Mouse (Mus musculus) naive thymus-derived CD4-positive, alpha-beta T cell, adult 2 months (primary cell): Measurements from ENCODE around the gene Msx2.

Experiments
- DNase-seq: peaks from one replicate; pipeline ENCODE4 v3.0.0-alpha.2; 2011; ENCODE audit warnings: low read depth

Msx2 gene

DNA sequence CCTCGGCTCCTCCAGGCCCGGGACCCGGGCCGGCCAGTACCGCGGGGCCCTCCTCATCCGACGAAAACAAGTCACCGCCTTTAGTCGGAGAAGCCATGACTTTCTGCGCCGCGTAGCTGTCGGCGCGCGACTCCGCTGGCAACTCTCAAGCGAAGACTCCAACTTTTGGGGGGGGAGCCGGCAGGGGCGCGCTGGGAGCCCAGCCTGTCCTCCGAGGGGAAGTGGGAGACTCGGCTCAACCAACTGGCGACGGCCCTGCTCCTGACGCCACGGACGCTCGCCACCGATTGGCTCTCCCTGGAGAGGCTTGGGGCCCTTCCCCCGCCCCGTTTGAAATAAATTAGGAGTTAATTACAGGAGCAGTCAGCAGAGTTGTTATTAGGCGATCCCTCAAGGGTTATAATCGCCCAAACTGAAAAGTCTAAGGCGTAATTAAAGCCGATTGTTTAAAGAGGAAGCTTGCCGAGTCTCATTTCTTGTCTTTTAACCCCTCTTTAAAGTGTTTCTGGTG is at the start of gene Msx2:
Msx2 (minus strand) TSS at position 461 of the 511 bp plus-strand sequence.
- no peak for DNase-seq

DNA sequence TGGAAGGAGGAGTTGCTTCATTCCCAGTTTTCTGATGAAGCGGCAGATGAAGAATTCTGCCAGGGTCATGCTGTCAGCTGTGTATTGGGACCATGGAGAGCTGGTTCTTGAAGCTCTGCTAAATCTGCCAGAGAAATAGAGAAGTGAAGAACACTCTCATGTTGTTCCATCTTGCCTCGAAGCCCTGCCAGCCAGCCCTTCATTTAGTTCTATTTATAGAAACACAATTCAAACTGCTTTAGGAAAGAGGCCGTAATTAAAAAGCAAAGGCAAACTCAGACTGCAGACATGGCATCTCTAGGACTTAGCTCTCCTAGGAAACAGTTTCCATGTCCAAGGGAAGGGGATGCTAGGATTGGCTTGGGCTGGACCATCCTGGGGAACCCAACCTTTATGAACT is 48.6 kb upstream of the Msx2 start:
- no peak for DNase-seq

DNA sequence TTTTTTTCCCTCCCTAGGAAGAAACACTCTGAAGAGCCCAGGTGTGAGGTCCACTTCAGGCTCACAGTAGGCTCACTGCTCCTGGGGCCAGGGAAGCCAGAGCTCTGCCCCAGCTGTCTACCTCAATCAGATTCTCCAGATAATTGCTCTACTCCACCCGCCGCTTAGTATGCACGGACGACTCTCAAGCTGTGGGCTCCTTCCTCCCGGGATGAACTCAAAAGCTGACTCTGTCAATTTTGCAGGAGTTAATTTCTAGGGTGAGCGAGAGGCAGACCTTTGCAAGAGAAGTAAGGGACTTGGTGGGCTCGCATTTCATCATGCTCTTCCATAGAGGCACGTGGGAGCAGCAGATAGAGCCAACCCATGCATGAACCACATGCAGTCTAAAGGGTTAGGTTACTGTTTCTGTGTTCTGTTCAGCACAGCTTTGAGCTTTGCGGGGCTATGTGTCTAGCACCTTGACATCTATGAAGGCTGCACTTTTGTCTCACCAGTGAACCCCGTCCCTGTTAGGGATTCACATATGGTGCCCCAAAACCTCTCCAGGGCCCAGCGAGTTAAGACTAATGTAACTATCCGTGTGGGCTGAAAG is 47.6 kb upstream of the Msx2 start:
- no peak for DNase-seq

DNA sequence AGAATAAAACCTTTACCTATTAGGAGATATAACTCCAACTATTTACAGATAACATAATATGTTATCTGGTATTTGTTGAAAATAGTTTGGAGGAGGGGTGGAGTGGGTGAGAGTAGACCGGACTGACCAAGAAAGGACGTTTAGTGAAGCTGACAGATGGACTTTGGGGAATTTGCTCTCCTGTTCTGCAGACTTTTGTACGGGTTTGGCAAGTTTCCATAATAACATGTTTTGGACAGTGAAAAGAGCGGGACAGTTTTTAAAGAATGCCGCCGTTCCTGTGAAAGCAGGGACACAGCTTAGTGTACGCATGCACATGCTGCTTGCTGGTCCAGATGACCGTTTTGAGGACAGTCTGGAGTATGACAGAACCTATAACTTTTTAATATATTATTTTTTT is 46.9 kb upstream of the Msx2 start:
- no peak for DNase-seq

DNA sequence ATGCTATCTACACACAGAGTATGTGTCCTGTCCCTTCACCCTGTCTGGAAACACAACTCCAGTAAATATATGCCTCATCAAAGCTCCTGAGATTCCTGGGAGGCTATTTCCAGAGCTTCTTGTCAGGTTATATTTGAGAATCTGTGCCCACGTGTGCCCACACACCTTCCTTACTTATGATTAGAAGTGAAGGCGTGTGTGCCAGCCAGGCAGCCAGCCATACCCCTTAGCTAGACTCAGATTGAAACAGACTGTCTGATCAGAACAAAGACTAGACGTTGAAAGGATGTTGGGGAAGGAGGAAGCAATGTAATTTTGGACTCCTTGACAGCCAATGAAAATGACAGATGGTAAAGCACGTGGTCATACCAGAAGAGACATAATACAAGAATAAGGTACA is 45.4 kb upstream of the Msx2 start:
- no peak for DNase-seq

DNA sequence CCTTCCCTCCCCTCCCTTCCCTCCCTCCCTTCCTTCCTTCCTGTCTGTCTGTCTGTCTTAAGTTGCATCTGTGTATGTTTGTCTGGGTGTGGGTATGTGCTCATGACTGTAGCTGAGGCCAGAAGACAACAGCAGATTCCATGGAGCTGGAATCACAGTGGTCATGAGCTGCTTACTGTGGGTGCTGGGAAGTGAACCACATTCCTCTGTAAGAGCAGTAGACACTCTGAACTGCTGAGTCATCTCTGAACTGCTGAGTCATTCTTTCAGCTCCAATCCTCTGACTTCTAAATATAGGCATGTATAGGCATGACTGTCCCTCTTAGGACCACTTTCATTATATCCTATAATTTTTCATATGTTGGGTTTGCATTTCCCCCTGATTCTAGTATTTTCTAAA is 41.7 kb upstream of the Msx2 start:
- no peak for DNase-seq

DNA sequence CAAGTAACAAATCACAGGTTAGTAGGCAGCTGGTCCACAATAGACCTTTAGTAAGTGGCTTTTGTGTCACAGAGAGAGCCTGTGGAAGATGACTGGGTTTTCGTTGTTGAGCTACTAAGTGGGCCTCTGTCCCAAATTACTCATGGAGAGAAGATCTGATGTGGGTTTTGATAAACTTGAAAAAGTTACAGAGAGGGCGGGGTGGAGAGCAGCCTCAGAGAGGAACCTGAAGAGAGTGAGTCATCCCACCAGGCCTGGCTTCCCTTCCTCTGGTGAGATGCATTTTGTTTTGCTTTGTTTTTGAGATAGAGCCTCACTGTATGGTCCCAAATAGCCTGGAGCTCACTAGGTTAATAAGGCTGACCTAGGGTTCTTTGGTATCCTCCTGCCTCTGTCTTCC is 38.5 kb upstream of the Msx2 start:
- DNase-seq = no peak

DNA sequence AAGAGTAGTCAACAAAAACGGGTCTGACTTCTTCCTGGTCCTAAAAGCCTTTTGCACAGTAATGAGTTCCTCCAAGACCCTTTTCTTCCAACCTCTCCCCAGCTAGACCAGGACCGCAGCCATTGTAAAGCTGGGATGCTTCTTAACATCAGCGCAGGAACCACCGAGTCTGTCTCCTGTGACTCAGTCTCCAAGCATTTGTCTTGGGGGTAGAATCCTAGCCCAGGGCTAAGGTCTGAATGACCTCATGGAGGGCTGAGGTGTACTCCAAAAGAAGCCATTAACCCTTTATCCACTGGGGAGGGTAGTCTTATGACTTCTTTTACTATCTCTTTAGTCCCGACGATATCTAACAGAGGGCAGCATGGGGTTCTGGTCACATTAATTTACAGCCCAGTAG is 29.5 kb upstream of the Msx2 start:
- no peak for DNase-seq

DNA sequence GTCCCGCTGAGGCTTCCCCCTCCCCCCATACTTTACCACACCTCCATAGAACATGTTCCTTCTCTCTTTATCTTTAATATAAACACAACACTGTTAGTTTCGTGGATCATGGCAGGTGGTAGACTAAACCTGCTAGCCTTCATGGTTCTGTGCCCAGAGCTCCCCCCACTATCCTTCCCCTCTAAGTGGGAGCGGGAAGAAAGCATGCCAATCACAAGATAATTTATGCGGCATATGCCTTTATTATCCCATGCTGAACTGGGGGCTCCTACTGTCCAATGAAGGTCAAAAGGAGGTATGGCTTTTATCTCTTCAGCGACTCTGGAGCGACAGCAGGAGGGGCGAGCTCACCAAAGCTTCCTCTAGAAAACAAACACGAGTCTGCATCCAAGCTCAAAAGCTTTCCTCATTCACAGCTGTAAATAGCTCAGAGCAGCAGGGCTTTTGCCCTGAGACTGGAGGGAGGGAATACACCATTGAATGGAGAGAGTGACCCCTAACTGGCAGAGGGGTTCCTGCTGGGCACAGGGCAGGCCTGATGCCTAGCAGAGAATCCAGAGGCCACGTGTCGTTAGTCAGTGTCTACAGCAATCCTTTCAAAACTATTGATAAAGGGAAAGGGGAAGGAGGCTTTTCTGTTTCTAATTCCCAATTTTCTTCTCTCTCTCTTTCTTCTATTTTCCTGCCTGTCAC is 28.8 kb upstream of the Msx2 start:
- DNase-seq = no peak

DNA sequence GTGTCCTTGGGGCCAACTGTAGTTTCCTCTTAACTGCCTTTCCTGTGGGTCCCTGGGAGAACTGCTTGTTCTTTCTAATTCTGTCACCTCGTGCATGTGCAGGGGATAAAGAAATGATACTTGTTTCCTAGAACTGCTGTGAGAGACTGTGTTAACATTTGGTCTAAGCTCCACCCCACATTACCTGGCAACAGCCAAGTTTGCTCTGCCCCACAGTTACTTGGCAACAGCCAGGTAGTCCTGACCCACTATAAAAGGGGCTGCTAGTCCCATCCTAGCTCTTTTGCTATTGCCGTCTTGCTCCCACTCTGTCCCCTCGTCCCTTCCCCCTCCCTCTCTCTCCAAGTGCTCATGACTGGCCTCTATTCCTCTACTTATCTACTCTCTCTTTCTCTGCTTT is 28.2 kb upstream of the Msx2 start:
- no peak for DNase-seq

DNA sequence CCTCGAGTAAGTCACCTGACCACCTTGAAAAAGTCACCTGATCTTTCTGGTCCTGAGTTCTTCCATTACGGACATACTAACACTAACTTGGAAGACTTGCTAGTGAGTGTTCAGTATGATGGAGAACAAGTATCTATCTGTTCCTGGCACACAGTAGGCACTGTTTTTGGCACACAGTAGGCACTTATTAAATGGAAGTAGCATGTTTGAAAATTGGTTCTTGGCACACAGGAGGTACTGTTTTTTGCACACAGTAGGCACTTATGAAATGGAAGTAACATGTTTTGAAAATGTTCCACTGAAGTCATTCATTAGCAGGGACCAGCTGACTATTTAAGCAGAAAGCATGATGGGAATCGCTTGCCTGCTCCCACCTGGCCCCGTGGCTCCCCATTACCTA is 13.6 kb upstream of the Msx2 start:
- DNase-seq = no peak

DNA sequence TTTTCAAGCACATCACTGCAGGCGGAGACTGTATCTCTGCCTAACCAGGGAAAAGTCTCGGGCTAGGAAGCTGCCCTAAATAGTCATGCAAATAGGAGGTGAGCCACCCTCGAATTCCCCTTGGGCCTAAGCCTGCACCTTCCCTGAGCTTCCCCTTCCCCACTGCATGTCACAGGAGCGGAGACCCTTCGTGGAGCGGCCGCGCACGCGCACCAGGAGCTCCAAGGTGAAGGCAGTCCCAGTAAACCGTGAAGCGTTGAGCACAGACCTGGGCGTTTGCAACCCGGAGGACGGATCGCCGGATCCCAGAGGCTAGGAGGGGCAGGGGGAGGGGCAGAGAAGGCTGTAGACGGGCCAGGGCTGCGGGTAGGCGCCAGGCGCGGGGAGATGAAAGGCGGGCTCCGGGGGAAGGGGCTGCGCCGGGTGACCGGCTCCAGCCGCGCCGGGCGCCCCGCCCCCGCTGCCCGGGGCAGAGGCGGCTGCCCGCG is 2.9 kb upstream of the Msx2 start:
- no peak for DNase-seq

DNA sequence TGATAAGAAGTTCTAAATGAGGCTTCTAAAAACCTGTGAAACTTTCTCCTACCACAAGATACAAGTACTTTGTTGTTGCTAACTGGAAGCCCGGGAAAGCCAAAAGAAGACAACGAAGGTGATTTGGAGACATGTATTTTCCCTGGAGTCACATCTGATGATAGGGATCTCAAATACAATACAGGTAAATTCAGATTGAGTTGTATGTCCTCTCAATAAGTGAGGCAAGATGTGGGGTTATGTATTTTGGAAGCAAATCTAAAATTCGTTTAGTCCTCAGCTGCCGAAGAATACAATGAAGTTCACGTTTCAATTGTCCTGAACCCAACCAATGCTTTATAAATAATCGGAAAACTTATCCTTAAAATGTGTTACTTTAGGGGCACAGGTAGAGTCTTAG is 1.6 kb upstream of the Msx2 start:
- no peak for DNase-seq

DNA sequence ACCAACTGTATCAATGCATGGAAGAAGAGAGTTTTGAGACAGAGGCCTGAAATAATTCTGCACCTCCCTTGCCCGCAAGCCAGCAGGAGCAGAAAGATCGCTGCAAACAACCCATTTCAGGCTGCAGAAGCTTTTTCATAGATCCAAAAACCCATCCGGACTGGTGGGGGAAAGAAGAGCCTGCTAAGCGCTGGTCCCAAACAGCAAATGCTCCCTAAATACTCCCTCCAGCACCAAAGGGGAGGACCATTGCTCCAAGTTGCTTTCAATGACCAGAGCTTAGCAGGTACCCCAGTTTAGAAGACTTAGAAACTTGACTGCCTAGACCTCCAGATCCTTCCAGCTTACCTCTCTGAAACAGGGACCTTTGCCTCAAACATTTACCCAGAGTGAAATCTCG is 1.1 kb upstream of the Msx2 start:
- DNase-seq = no peak

DNA sequence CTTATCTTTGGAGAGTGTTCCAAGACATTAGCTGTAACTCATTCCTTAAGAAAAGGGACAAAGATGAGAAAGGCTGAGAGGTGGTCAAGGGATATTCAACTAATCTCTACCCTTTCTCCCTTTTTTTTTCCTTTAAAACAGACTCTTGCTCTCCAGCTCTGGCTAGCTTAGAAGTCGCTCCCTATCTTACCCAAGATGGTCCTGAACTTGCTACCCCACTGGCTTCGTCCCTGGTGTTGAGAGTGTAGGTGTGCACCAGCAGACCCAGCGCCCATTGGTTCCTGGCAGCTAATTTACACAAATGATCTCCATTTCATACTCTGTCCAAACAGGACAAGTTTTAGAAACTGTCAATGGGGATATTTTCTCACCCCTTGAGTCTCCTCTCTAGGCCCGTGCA is 417 bp upstream of the Msx2 start:
- no peak for DNase-seq

DNA sequence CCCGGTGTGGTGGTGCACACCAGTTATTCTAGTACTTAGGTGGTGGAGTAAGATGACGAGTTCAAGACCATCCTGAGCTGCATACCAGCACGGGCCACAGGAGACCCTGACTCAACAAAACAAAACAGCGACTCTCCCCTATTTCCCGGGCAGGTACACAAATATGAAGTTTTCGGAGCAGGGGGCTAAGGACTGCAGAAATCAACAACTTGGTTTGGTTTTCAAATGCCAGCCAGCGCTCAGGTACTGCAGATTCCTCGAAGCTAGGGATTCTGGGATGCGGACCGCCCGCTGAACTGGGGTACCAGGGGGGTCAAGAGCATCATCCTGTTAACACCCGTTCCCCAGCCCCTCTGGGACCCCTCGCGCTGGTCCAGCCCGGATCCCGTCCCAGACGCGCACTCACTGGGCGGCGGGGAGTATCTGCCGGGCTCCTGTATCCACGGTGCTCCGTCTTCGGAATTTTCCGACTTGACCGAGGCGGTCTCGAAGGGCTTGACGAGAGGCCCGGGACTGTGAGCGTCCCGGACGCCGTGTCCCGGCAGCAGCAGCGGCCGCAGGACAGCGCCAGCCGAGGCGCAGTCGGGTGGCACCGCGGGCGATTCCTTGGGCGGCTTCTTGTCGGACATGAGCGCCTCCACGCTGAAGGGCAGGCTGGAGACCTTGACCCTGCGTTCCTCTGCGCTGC is 804 bp downstream of the Msx2 start:
- no peak for DNase-seq

DNA sequence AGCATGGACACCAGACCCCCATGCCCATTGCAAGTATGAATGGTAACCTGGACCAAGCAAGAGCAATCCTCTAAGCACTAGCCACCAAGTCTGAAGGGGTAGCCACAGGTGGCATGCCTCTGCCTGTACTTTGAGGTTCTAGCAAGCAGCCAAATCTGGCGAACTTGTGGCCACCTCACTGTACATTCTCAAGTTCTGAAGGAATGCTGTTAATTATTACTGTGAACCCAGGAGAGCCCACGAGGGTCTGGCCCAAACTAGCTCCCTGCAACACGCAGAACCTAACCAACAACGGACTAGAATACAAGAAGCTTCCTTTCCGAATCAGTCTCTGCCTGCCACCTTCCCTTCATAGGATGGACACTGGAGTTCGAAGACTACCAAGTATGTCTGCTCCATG is 1.5 kb downstream of the Msx2 start:
- DNase-seq = no peak

DNA sequence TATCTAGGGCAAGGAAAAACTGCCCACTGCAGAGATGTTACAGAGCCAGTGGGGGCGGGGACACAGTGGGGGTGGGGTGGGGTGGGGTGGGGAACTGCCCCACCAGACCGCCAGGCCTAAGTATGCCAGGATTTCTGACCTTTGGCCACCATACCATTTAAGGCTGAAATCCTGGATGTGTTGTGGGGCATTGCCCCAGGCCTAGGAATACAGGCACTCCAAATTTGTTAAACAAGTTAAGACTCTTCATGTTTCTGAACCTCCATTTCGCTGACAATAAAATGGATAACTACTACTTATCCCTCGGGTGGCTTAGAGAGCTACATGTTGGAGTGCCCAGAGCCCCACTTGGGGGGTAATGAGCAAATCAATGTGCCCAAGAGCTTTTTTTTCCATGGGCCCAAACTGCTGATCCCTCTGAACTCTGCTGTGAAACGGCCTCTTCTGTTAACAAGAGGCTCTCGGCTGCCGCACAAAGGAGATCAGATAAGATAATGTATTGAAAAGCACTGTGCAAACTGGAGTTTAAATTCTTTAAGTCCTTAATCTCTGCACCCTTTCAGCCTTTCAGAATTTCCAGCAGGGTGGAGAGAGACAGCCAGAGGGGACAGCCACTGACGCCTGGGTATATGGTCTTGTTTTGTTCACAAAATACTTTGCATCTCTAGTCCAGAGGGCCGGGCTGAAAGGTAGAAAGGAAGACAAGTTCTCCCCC is 2.3 kb downstream of the Msx2 start:
- no peak for DNase-seq

DNA sequence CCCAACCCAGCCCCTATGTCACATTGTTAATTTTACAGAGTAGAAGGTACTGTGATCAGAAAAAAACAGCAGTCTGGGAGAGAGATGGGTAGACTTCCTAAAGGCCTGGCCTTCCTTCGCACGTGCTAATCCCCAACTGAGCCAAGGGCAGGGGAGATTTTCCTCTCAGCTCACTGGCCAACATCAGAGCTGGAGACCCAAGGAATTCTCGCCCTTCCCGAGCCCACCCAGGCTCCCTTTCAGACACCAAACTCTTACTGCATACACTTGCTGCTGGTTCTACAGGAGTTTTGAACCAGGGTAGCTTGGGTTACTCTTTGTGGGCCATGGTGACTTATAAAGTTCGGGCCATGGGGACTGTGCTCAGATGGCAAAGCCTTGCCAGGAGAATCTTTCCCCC is 3.1 kb downstream of the Msx2 start:
- no peak for DNase-seq

DNA sequence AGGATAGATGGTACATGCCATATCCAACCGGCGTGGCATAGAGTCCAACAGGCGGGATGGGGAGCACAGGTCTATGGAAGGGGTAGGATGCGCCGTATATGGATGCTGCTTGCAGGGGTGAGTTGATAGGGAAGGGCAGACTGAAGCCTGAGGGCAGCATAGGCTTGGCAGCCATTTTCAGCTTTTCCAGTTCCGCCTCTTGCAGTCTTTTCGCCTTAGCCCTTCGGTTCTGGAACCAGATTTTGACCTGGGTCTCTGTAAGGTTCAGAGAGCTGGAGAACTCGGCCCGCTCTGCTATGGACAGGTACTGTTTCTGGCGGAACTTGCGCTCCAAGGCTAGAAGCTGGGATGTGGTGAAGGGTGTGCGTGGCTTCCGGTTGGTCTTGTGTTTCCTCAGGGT is 4.7 kb downstream of the Msx2 start:
- no peak for DNase-seq

DNA sequence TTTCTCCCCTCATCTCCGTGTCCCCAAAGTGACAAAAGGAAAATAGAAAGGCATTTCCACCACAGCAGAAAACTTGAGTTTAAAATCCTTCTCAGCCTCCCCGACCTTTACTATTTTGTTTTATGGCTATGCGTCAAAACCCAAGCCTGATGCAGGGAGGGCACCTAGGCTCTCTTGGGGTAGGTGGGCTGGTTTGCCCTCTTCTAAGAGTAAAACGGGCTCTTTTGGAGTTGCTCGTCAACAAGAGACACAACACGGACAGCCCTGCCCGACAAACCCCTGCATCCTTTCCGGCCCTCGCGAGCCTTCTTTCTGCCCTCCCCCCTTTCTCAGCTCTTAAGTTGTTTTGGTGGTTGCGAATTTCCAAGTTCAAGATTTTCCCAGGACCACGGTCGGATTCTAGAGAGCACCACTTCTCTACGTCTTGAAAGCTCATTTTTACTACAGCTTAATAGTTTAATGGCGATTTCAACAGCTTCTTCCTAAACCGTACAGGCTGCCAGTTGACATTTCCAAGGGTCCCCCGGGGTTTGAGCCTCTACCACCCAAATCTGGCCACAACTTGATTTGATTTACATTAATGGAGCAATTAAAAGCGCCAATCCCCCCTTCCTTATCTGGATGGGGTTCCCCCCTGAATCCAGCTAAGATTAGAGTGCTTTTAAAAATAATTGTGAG is 6.5 kb downstream of the Msx2 start:
- no peak for DNase-seq

DNA sequence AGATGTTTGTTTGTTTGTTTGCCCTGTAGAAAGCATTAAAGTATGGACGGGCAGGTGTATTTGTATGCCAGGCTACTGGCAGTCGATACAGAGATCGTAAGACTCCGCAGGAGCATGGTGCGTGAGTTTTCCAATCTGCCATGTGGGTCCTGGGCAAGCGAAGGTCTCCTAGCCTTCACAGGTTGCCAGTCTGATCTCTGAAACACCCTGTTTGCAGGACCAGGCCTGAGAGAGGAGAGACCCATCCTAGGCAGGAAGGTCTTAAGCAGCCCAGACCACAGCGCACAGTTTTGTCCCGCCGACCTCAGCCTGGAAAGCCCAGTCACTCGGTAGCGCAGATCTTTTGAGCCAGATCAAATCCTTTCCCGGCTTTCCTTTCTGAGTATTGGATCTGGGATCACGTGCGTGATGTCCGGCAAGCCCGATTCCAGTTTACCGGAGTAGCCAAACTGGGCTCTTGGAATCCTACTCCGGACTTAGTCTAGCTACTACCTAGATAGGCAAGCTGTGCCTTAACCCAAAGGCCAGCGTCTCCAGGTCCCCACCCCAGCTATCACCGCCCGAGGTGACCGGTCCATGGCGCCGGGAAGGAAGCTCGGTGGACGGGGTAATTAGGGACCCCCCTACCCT is 7.6 kb downstream of the Msx2 start:
- DNase-seq = no peak
